Mouse (Mus musculus): ENCODE results near the gene Car5a. TPM values are rescaled to one million over a fixed set of nuclear protein-coding genes. Genes with fewer than 3 reads are reported as not detected.

Car5a gene
- total RNA-seq (2021): not detected
- long read RNA-seq, experiment 1, partial matches to known transcripts: 0 of 1 reads
- long read RNA-seq, experiment 1, other reads (novel, unspliced or antisense): 1 of 1 reads
- long read RNA-seq, experiment 2, partial matches to known transcripts: 0 of 5 reads
- long read RNA-seq, experiment 2, other reads (novel, unspliced or antisense): 5 of 5 reads

DNA sequence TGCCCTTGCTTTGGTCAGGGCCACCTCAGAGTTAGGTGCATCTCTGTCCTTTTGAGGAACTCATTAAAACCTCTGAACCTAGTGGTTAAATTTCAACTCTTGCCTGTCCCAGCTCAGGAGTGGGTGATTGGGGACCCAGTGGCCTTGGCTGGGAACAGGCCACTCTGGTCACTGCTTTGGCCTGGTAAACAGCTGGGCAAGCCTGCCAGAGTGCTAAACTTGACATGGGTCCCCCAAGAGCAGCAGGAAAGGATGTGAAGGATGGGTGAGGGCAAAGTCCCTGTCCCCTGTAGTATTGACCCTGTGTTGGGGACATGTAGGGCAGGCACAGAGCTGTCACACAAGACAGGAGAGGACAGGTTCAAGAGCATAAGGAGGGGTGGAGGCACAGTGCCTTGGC, at the start of gene Car5a:
Gene Car5a, minus strand, starts transcription at position 74 of the 400 bp plus-strand sequence.
- intact Hi-C loops (cut with DNase I): no loop called here
- no peak for TF ChIP-seq CTCF (IDR thresholded peaks at IDR 0.05)
- no peak within 1 kb of the TSS for H3K4me3 ChIP-seq
- H3K27ac ChIP-seq: peak within 1 kb of the TSS; percentile 87
- no peak for DNase-seq

DNA sequence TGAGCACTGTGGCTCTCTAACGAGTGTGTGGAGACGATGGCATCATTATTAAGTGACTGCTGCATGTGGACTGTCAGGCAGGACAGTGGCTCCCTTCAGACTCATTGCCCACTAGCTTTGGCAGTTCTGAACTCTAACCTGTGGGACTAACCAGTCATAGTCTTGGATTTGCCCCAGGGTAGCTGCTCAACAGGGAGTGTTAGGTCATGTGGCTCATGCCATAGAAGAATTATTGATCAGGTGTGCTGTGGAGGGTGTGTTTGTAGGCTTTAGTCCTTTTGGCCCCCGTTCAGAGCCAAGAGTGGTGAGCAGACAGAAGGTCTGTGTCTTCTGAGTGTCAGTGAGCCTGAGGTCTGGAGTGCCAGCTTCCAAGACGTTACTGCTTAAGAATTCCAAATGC, 48.2 kb upstream of the Car5a start:
- Histone ChIP-seq H3K4me3 (no peak overlapping the region), H3K27ac (no peak overlapping the region)
- intact Hi-C loops (cut with DNase I): loop anchor here (5.0 kb wide), 1 partner anchor 44 kb away; no protein-coding TSS in a partner anchor
- DNase-seq: no peak
- TF ChIP-seq CTCF (IDR thresholded peaks at IDR 0.05): no peak

DNA sequence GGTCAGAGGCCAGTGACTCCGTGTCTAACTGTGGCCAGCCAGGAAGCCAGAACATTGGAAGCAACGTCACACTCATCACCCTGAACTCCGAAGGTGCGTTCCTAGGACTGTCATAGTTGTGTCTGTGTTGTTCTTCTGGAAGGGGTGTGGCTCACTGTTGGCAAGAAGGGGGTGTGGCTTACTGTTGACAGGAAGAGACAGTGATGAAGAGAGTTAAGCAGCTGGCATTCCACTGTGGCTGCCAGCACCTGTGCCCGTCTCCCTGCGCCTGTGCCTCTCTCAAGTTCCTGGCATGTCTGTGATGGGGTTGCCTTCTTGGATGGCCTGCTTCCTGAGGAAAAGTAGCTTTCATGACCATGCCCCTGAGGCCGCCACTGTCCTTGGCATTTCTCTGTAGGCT, 46.9 kb upstream of the Car5a start:
- DNase-seq: peak; percentile 75
- no peak for TF ChIP-seq CTCF (IDR thresholded peaks at IDR 0.05)
- intact Hi-C loops (cut with DNase I): loop anchor here (5.0 kb wide), 1 partner anchor 46 kb away; no protein-coding TSS in a partner anchor
- no peak overlapping the region for H3K4me3 ChIP-seq
- H3K27ac ChIP-seq: peak overlapping the region; percentile 65; the same call in 1 of the 2 replicates

DNA sequence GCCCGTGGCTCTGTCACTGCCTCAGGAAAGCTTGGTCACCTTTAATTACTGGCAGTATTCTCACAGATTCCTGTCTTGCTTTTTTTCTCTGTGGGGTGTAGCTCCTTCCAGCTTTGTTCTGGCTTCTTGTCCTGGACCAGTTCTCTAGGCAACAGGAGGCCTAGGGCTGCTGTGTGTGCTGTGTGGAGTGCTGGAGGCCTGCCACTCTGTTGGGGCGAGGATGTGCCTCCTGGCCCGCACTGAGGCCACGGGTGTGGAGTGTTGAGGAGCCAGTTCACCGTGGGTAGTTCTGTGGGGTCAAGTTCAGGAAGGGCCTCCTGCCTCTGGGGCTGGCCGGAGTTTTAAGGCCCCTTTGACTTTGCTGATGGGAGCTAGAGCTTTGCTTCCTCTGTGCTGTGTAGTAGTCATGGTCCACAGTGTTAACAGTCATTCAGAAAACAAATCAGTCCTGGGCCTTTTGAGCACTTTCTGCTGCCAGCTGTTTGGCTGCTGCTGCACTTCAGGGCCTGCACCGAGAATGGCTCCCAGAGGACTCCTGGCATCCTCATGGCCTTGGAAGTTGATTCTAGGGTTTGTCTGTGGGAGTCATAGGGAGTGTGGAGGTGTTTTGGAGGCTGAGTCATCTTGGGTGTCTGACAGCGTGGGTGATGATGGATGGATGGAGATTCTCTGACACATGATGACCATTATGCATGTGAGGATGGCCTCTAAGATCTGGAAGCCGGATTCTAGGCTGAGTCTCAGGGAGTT, 46.0 kb upstream of the Car5a start:
- H3K27ac ChIP-seq: peak overlapping the region; percentile 65
- H3K4me3 ChIP-seq: no peak overlapping the region
- TF ChIP-seq CTCF (IDR thresholded peaks at IDR 0.05): no peak
- intact Hi-C loops (cut with DNase I): loop anchor here (5.0 kb wide), 1 partner anchor 47 kb away; no protein-coding TSS in a partner anchor
- DNase-seq: peak; percentile 62

DNA sequence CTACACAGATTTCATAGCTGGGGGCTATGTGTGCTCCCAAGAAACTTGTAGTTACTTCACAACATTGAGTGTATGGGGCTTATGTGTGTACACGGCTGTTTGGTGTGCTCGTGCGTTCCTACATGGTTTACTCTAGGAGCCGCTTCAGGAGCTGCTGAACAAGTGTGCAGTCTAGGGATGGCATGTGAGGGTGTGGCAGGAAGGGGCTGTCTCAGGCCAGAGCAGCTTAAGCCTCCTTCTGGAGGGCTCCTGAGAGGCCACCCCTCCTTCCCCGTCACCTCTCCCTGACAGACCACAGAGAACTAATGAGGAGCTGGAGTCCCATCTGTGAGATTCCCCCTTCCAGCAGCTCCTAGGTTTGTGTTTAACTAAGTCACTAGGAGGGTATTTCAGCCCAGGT, 43.2 kb upstream of the Car5a start:
- TF ChIP-seq CTCF (IDR thresholded peaks at IDR 0.05): no peak
- DNase-seq: no peak
- Histone ChIP-seq H3K4me3 (no peak overlapping the region), H3K27ac (no peak overlapping the region)
- intact Hi-C loops (cut with DNase I): no loop called here

DNA sequence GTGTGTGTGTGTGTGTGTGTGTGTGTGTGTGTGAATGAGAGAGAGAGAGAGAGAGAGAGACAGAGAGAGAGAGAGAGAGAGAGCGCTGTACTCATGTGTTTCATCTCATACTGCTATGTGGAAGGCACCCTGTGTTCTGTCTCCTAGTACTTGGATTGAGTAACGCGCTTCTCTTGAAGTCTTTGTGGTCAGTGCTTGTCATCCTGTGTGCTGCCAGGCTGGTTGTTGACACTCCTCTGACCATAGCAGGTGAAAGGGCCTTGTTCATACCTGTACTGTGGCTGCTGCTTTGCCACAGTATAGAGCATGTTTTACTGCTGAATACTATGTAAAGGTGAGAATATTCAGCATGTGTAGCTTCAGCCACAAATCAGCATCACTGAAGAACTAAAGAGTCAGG, 41.0 kb upstream of the Car5a start:
- Histone ChIP-seq H3K4me3 (no peak overlapping the region), H3K27ac (no peak overlapping the region)
- intact Hi-C loops (cut with DNase I): no loop called here
- no peak for DNase-seq
- TF ChIP-seq CTCF (IDR thresholded peaks at IDR 0.05): no peak

DNA sequence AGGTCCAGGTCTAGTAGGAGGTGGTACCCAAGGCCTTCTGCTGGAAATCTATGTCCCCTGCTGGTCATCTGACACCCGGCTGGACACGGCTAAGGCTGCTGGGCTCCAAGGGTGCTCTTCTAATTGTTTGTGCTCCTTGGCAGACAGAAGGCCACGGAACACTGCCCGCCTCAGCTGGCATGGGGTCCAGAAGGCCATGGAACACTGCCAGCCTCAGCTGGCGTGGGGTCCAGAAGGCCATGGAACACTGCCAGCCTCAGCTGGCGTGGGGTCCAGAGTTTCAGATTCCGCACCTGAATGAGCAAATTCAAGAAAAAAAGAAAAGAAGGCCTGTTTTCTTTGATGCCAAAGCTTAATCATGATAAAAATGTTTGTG, 36.8 kb upstream of the Car5a start:
- H3K4me3 ChIP-seq: no peak overlapping the region
- DNase-seq: no peak
- intact Hi-C loops (cut with DNase I): no loop called here
- TF ChIP-seq CTCF (IDR thresholded peaks at IDR 0.05): no peak
- no peak overlapping the region for H3K27ac ChIP-seq

DNA sequence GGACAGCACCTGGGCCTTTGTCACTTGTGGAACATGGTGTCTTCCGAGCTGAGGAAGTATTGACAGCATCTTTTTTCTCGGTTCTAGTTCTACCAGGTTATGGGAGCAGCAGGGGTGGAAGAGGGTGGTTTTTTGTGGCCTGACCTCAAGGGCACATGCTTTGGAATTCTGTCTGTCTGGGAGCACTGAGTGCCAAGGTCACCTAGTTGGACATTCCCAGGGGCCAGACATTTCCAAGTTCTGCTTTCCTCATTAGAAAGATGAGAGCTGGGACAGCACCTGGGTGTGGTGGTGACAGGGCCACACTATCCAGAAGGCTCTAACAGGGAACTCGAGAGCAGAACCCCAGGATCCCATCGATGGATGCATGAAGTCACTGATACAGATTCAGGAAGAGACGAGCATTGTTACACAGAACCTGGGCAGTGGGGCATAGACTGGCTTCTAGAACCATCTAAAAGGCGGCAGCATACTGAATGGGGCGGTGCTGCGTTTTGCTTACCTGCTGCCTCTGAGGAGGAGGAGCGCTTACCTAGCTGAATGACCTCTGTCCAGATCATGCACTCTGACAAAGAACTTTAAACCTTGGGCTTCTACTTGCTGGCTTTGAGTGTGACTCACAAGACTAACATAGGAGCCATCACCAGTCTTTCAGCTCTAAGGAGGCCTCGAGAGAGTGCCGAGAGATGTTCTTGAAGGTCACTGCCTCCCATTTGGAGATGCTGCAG, 36.3 kb upstream of the Car5a start:
- Histone ChIP-seq H3K27ac (no peak overlapping the region), H3K4me3 (no peak overlapping the region)
- DNase-seq: no peak
- no peak for TF ChIP-seq CTCF (IDR thresholded peaks at IDR 0.05)
- intact Hi-C loops (cut with DNase I): no loop called here

DNA sequence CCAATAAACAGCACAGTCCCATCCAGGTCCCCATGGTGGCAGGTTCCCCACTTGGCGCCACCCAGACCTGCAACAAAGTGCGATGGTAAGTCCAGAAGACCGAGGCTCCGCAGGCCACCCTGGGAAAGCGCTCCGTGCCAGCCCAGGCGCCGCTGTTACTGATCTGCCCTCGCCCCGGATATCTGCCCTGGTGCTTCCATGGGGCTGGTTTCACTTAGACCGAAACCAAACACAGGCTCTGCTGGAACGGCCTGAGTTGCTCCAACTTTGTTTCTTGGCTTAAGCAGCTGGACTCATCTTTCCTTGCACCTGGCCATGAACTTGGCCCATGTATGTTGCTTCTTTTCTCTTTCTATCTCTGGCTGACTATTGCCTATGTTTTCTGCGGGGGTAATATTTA, 34.0 kb upstream of the Car5a start:
- peak; percentile 82 for DNase-seq
- intact Hi-C loops (cut with DNase I): loop anchor here (1.0 to 10.0 kb wide), 4 partner anchors 161 to 356 kb away; no protein-coding TSS in a partner anchor
- Histone ChIP-seq H3K4me3 (peak overlapping the region; percentile 34), H3K27ac (peak overlapping the region; percentile 80)
- no peak for TF ChIP-seq CTCF (IDR thresholded peaks at IDR 0.05)

DNA sequence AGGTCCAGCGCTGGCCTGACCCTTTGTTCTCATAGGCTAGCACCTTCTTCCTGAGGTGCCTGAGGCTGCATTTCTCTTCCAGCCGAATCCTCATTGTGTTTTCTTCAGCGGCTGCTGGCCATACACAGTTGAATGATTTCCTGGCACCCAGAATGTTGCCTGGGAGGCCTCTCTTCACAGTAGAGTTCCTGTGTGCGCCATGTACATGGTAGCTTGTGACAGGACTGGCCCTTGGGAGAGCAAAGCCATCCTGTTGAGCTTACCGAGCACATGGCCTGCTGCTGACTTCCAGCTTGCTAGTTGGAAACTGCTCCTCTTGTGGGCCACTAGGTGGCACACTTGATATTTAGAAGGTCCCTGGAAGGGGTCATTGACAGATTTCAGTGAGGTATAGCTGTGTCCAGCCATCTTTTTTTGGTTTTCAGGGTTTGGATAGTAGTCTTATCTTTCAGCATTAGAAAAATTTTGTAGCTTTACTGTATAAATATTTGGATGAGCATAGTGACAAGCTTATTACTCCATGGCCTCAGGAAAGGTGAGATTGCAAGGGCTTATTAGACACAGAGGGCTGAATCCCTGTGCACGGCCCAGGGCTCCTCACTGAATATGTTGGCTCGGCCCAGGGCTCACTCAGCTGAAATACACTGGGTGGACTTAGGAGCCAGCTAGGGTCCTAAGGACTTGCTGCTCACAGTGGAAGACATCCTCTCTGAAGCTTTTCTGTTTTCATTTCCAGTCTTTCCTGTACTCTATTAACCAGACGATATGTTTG, 33.3 kb upstream of the Car5a start:
- peak overlapping the region; percentile 80 for H3K27ac ChIP-seq
- intact Hi-C loops (cut with DNase I): loop anchor here (1.0 to 10.0 kb wide), 4 partner anchors 161 to 357 kb away; no protein-coding TSS in a partner anchor
- peak; percentile 92 for TF ChIP-seq CTCF (IDR thresholded peaks at IDR 0.05)
- DNase-seq: peak; percentile 51
- peak overlapping the region; percentile 34 for H3K4me3 ChIP-seq

DNA sequence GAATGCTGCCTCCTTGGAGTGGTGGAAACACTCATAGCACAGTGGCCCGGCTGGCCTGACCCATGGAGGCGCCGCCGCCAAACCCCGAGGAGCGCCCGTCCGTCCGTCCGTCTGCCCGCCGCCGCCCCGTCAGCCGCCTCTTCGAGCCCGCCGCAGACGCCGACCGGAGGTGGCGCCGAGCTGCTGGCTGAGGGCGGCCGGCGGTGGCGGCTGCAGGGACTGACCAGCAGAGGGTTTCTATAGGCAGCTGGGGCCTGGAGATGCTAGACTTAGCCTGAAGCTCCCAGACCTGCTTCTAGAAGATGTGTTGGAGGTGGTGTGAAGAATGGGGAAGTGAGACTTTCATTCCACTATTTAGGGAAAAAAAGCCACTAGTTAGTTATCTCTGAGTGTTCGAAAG, 29.2 kb upstream of the Car5a start:
- Histone ChIP-seq H3K4me3 (no peak overlapping the region), H3K27ac (no peak overlapping the region)
- TF ChIP-seq CTCF (IDR thresholded peaks at IDR 0.05): no peak
- intact Hi-C loops (cut with DNase I): loop anchor here (10.0 kb wide), 1 partner anchor 361 kb away; no protein-coding TSS in a partner anchor
- DNase-seq: no peak

DNA sequence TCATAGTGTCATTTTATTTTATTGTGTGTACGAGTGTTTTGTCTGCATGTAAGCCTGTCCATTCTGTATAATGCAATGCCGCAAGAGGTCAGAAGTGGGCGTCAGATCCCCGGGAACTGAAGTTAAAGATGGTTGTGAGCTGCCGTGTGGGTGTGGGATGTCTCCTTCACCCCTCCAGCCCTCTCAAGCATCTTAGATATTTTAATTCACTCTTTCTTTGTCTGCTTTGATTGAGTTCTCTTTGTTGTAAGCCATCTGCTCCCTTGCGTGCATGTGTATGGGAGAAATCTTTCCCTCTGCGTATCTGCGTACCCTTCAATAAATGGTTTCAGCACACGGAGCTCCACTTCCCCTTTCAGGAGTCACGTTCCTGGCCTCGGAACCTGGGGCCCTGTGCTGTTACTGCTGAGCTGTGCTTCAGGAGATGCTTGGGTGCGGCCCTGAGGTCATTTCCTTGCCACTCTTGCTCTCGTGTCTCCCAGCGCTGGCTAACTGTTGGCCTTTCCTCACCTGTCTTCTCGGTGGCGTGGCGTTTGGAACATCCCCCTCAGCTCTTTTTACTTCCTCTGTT, 26.9 kb upstream of the Car5a start:
- no peak overlapping the region for H3K4me3 ChIP-seq
- no peak overlapping the region for H3K27ac ChIP-seq
- DNase-seq: no peak
- intact Hi-C loops (cut with DNase I): loop anchor here (10.0 kb wide), 1 partner anchor 363 kb away; no protein-coding TSS in a partner anchor
- no peak for TF ChIP-seq CTCF (IDR thresholded peaks at IDR 0.05)

Data from gastrocnemius, adult 2 months (tissue).